Mouse (Mus musculus): ENCODE data around the gene Nos3. TPM values are rescaled to one million over a fixed set of nuclear protein-coding genes. Genes with fewer than 3 reads are reported as not detected.

The Nos3 gene
- total RNA-seq, 2 experiments from 2014 or later = 7.1 to 14.2 TPM

- no peak for DNase-seq
These were observed 9.6 kb downstream of the Nos3 start for GRCm38 (mm10) chr5:24374216-24374615.

GRCm38 (mm10) chr5:24374666-24375328 lies 10.2 kb downstream of the Nos3 start:
- DNase-seq = no peak

- DNase-seq = no peak
These were observed 14.1 kb downstream of the Nos3 start for GRCm38 (mm10) chr5:24378700-24379099.

- no peak for DNase-seq
These were observed 14.9 kb downstream of the Nos3 start for GRCm38 (mm10) chr5:24379501-24379900.

GRCm38 (mm10) chr5:24380499-24380898 lies 15.9 kb downstream of the Nos3 start:
- no peak for DNase-seq

- DNase-seq = no peak
These were observed 16.9 kb downstream of the Nos3 start for GRCm38 (mm10) chr5:24381486-24381885.

- DNase-seq = no peak
These were observed 17.4 kb downstream of the Nos3 start for GRCm38 (mm10) chr5:24381988-24382387.

GRCm38 (mm10) chr5:24383026-24383859 lies 18.6 kb downstream of the Nos3 start:
- peak; percentile 94 to 95 for DNase-seq

GRCm38 (mm10) chr5:24384407-24384806 lies 19.8 kb downstream of the Nos3 start:
- peak; percentile 25 to 41 for DNase-seq

- no peak for DNase-seq
These were observed 20.8 kb downstream of the Nos3 start for GRCm38 (mm10) chr5:24385374-24385773.

- no peak for DNase-seq
These were observed 21.4 kb downstream of the Nos3 start for GRCm38 (mm10) chr5:24385887-24386550.

- DNase-seq = peak; percentile 75 to 81
These were observed 22.9 kb downstream of the Nos3 start for GRCm38 (mm10) chr5:24387264-24388241.

- DNase-seq = no peak
These were observed 23.8 kb downstream of the Nos3 start for GRCm38 (mm10) chr5:24388246-24388915.

- DNase-seq = peak; percentile 28 to 32
These were observed 24.5 kb downstream of the Nos3 start for GRCm38 (mm10) chr5:24389011-24389657.

- DNase-seq = no peak
These were observed 25.0 kb downstream of the Nos3 start for GRCm38 (mm10) chr5:24389658-24390020.

GRCm38 (mm10) chr5:24391864-24392263 lies 27.3 kb downstream of the Nos3 start, which contains the start of gene Atg9b:
TSS of gene Atg9b (minus strand) at chr5:24392143.
- DNase-seq = no peak

GRCm38 (mm10) chr5:24392724-24393123 lies 28.1 kb downstream of the Nos3 start:
- no peak for DNase-seq

GRCm38 (mm10) chr5:24393392-24393997 lies 28.9 kb downstream of the Nos3 start, which contains the start of gene Abcb8:
TSS of gene Abcb8 (plus strand) at chr5:24393663.
- peak; percentile 84 to 93 for DNase-seq

- peak; percentile 94 to 95 for DNase-seq
These were observed 29.7 kb downstream of the Nos3 start for GRCm38 (mm10) chr5:24394165-24394894.
